Mouse (Mus musculus) embryonic facial prominence, embryonic 10.5 days (tissue): ENCODE data around the gene Lyrm7. TPM values are rescaled to one million over a fixed set of nuclear protein-coding genes. Genes with fewer than 3 reads are reported as not detected.

ENCODE experiments used
- DNase-seq: peaks from one replicate; pipeline ENCODE4 v3.0.0-alpha.2; 2017; ENCODE audit warnings: low spot score
- H3K27ac ChIP-seq: fragments of 300-500 bp; sonication (generic); replicated peaks from 2 replicates; pipeline ENCODE4 v1.5.1; 2016; ENCODE audit warnings: mild to moderate bottlenecking
- H3K27me3 ChIP-seq: fragments of 300-500 bp; sonication (generic); replicated peaks from 2 replicates; pipeline ENCODE4 v1.6.1; 2016; ENCODE audit warnings: low read depth, mild to moderate bottlenecking; ENCODE audit not compliant: poor library complexity, severe bottlenecking
- H3K36me3 ChIP-seq: fragments of 300-500 bp; sonication (generic); replicated peaks from 2 replicates; pipeline ENCODE4 v1.6.1; 2016; ENCODE audit warnings: mild to moderate bottlenecking, moderate library complexity
- H3K4me1 ChIP-seq: fragments of 300-500 bp; sonication (generic); 2 replicates; pipeline ENCODE4 v1.6.1; 2016
- H3K4me3 ChIP-seq: fragments of 300-500 bp; sonication (generic); 2 replicates; pipeline ENCODE4 v1.5.1; 2016; ENCODE audit warnings: mild to moderate bottlenecking, moderate library complexity
- H3K9me3 ChIP-seq: fragments of 300-500 bp; sonication (generic); 2 replicates; pipeline ENCODE4 v1.6.1; 2016; ENCODE audit warnings: mild to moderate bottlenecking
- WGBS: fragments of 180-500 bp; shearing (Covaris S2); methylation state at CpG from one replicate; pipeline ENCODE4 v1.1.7; 2016; 5-methylcytosine and 5-hydroxymethylcytosine counted together
- polyA plus RNA-seq: library from polyadenylated mRNA; unstranded; fragments of >200 nt; fragmentation: Nextera tagmentation; extraction: Ambion mirVana; gene quantifications from 2 replicates; pipeline ENCODE4 v1.2.1, GENCODE M21; 2016

Gene Lyrm7
- polyA plus RNA-seq, 1 experiment from 2014 or later, result 6.7 TPM

DNA sequence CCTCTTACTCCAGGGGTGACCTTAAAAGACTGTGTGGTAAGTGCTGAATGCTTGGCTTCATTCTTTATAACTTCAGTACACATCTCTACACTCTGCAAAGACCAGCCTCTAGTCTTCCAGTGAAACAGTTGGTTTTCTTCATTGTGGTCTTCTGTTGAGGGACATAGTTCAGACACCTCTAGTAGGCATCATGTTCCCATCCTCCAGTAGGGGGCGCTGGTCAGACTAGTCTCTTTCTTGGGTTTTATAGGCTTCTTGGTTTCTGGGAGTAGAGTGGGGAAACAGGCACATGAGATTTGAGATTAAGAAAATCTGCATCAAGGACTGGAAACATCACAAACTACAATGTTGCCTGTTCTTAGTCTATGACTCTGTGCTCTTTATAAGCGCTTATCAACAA lies 26.1 kb downstream of the Lyrm7 start:
- no peaks in the 10 kb centered on the region for H3K36me3 ChIP-seq
- no peaks in the 10 kb centered on the region for H3K27me3 ChIP-seq
- no peaks in the 10 kb centered on the region for H3K9me3 ChIP-seq
- H3K4me3 ChIP-seq, result no peak overlapping the region
- DNase-seq, result no peak
- H3K27ac ChIP-seq, result no peak overlapping the region
- 61% methylated on average over 2 of the region's 2 CpGs for WGBS
- H3K4me1 ChIP-seq, result no peaks in the 10 kb centered on the region

DNA sequence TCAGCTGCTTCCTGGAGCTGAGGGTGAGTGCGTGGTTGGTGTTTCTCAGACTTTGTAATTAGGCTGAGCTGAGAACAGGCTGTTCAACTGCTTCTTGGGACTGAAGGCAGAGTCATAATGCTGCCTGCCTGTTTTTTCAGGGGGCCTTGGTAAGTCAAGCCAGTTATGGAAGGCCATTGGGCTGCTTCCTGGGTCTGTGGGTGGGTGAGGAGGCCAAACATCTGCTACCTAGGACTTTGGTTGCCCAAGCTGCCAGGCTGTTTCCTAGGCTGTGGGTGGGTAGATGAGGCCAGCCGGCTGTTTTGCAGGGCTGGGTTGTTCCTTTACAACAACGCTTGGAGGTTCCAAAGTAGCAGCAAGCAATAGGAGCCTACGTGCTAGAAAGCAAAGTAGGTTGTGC lies 26.9 kb downstream of the Lyrm7 start:
- H3K4me3 ChIP-seq, result no peak overlapping the region
- 90% methylated on average over 4 of the region's 4 CpGs for WGBS
- H3K27ac ChIP-seq, result no peak overlapping the region
- no peaks in the 10 kb centered on the region for H3K9me3 ChIP-seq
- no peak for DNase-seq
- H3K36me3 ChIP-seq, result no peaks in the 10 kb centered on the region
- H3K4me1 ChIP-seq, result no peaks in the 10 kb centered on the region
- no peaks in the 10 kb centered on the region for H3K27me3 ChIP-seq

DNA sequence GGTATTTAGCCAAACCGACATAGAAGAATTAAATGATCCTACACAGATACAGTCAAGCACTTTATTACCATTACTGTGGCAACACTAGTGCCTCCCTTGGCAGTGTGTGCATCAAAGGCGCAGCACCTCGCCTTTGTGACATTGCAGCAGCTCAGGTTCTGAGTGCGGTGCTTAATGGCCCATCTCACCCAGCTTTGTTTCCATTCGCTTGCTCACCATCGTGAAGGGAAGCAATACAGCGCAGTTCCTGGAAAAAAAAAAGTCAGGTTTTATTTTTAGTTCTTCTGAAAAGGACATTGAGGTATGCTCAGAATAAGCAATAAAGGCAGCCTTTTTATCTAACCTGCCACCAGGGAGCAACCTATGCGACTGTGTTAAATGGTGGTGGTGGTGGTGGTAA lies 33.9 kb downstream of the Lyrm7 start:
- Histone ChIP-seq H3K27ac (no peak overlapping the region), H3K4me1 (no peaks in the 10 kb centered on the region), H3K9me3 (peaks cover 6% of the 10 kb centered on the region; the same call in 1 of the 2 replicates), H3K4me3 (no peak overlapping the region), H3K27me3 (no peaks in the 10 kb centered on the region), H3K36me3 (no peaks in the 10 kb centered on the region)
- no peak for DNase-seq
- 94% methylated on average over 8 of the region's 8 CpGs for WGBS

DNA sequence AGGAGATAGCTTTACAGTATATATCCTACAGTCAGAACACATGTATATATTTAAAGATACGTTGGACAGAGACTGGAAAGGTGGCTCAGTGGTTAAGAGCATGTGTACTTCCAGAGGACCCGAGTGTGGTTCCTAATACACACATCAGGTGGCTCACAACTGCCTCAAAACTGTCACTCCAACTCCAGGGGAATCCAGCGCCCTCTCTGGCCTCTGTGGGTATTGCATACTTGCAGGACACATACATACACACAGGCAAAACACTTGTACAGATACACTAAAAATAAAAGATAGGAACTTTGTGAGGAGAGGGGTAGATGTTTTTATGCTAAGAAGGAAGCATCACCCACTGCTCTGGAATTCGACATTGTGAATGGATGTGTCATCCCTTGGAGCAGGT lies 34.9 kb downstream of the Lyrm7 start:
- H3K4me1 ChIP-seq, result no peaks in the 10 kb centered on the region
- peaks cover 6% of the 10 kb centered on the region; the same call in 1 of the 2 replicates for H3K9me3 ChIP-seq
- H3K27ac ChIP-seq, result no peak overlapping the region
- no peaks in the 10 kb centered on the region for H3K36me3 ChIP-seq
- 80% methylated on average over 4 of the region's 4 CpGs for WGBS
- no peaks in the 10 kb centered on the region for H3K27me3 ChIP-seq
- no peak overlapping the region for H3K4me3 ChIP-seq
- DNase-seq, result no peak

DNA sequence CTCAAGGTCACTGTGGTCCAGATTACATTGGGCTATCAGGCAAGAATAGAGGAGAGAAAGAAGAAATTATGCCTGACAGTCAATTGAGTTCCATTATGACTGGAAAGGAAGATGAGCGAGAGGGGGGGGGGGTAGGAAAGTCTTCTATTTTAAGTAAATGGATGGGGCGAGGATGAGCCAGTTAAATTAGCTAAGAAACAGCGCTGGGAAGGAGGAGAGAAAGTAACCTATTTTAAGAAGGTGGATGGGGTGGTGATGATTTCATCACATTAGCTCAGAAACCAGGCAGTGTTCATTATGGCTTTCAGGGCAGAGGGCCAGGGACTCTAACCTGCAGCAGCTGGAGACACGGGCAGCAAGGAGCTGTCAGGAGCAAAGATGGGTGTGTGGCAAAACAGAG lies 37.2 kb downstream of the Lyrm7 start:
- Histone ChIP-seq H3K4me3 (no peak overlapping the region), H3K36me3 (no peaks in the 10 kb centered on the region), H3K4me1 (peaks cover 4% of the 10 kb centered on the region; the same call in 1 of the 2 replicates), H3K27ac (no peak overlapping the region), H3K27me3 (no peaks in the 10 kb centered on the region), H3K9me3 (peaks cover 6% of the 10 kb centered on the region; the same call in 1 of the 2 replicates)
- WGBS, result 90% methylated on average over 4 of the region's 4 CpGs
- DNase-seq, result no peak

DNA sequence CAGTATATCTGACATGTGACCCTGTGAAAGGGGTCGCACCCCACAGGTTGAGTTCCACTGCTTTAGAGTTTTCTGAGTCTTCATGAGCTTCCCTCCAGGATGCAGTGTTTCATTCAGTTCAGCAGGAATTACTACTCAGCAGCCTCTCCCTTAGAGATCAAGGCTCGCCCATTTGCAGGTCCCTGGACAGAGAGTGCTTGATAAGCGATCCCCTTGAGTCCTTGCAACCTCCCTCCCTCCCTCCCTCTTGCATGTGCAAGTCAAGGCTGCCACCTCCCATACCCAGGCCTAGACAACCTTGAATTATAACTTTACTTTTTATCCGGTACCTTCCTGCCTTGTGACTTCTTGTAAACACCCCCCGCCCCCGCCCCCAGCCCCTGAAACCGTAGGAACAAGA lies 41.2 kb downstream of the Lyrm7 start:
- Histone ChIP-seq H3K36me3 (no peaks in the 10 kb centered on the region), H3K9me3 (no peaks in the 10 kb centered on the region), H3K4me3 (no peak overlapping the region), H3K27me3 (no peaks in the 10 kb centered on the region), H3K27ac (no peak overlapping the region), H3K4me1 (peaks cover 4% of the 10 kb centered on the region; the same call in 1 of the 2 replicates)
- WGBS, result 66% methylated on average over 7 of the region's 7 CpGs
- no peak for DNase-seq

DNA sequence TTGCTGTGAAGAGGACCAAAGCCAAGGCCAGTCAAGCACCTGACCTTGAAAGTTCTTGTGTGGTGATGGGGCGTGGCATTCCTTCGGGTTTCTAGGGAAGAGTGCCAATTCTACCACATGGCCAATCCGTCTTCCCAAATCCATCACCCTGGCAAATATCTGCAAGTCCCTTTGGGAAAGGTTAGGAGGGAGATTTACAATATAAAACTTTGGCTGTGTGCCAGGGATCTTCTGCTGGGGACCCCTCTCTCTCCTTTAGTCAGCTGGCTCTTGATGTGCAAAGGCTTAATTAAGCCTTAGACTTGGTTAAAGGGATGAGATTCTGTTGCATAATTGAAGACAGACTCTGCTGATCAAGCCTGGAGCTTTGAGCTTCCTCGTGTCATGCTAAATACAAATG lies 43.3 kb downstream of the Lyrm7 start:
- 84% methylated on average over 4 of the region's 4 CpGs for WGBS

DNA sequence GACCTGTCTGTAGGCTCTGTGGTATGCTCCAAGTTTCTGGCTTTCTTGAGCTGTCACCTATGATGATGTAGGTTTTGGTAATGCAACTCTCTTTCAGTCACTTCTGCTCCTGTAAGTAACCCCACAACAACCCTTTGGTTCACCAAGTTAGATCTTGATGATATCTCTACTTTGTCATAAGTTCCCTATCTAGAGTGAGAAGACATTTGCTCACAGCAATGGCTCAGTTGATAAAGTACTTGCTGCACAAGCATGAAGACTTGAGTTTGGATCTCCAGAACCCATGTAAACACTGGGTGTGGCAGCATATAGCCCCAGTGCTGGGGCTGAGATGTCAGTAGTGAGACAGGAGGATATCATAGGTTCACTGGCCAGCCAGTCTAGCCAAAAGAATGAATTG lies 45.1 kb downstream of the Lyrm7 start:
- Histone ChIP-seq H3K36me3 (no peaks in the 10 kb centered on the region), H3K4me3 (no peak overlapping the region), H3K27ac (no peak overlapping the region), H3K27me3 (no peaks in the 10 kb centered on the region), H3K4me1 (peaks cover 24% of the 10 kb centered on the region), H3K9me3 (no peaks in the 10 kb centered on the region)
- no peak for DNase-seq

More for the DNA sequence above, 43.3 kb downstream of the Lyrm7 start:
- no peaks in the 10 kb centered on the region for H3K36me3 ChIP-seq
- DNase-seq, result no peak
- H3K4me3 ChIP-seq, result no peak overlapping the region
- H3K27me3 ChIP-seq, result no peaks in the 10 kb centered on the region
- H3K27ac ChIP-seq, result no peak overlapping the region
- no peaks in the 10 kb centered on the region for H3K9me3 ChIP-seq
- peaks cover 16% of the 10 kb centered on the region for H3K4me1 ChIP-seq

DNA sequence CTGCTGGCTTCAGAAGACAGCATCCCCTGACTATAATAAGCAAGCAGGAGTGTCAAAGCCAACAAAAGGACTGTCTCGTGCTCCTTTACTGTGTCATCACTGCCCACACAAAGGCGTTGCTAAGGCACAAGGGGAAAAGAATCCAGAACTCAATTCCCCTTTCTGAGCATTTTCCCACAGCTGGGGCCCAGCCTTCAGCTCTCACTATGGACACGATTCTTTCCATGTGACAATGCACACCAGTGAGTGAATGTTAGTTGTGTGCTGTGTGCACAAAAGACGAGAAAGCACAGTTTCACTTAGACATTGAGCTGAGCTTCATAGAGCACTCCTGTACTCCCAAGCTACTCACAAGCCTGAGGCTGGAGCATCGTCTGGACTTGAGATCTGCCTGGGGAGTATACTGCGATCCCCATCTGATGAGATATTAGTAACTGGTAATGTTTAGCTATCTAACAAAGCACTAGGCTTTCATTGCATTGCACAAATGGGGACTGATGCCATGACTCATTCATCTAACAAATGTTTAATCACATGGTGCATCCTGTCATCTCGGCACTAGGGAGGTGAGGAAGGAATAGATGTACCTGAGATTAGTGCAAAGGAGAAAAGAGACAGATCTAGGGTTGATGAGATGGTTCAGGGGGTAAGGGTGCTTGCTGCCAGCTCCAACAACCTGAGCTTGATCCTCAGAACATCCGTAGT lies 47.8 kb downstream of the Lyrm7 start:
- no peaks in the 10 kb centered on the region for H3K27me3 ChIP-seq
- H3K9me3 ChIP-seq, result no peaks in the 10 kb centered on the region
- H3K4me1 ChIP-seq, result peaks cover 25% of the 10 kb centered on the region
- H3K4me3 ChIP-seq, result no peak overlapping the region
- H3K27ac ChIP-seq, result peak overlapping the region; percentile 55; the same call in 1 of the 2 replicates
- WGBS, result 62% methylated on average over 8 of the region's 8 CpGs
- peak; percentile 25 for DNase-seq
- no peaks in the 10 kb centered on the region for H3K36me3 ChIP-seq

DNA sequence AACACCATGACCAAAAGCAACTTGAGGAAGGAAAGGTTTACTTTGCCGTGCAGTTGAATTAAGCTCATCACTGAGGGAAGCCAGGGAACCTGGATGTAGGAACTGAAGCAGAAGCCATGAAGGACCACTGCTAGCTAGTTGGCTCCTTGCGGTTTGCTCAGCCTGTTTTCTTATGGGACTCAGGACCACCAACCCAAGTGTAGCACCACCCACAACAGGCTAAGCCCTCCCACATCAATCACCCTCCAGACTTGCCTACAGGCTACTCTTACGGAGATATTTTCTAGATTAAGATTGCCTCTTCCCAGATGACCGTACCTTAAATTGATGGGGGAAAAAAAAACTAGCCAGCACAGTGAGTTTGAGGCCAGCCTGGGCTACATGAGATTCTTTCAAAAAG lies 48.4 kb downstream of the Lyrm7 start:
- DNase-seq, result no peak
- Histone ChIP-seq H3K27ac (peak overlapping the region; percentile 63; the same call in 1 of the 2 replicates), H3K9me3 (no peaks in the 10 kb centered on the region), H3K27me3 (no peaks in the 10 kb centered on the region), H3K36me3 (no peaks in the 10 kb centered on the region), H3K4me3 (no peak overlapping the region), H3K4me1 (peaks cover 25% of the 10 kb centered on the region)
- 71% methylated on average over 4 of the region's 4 CpGs for WGBS

DNA sequence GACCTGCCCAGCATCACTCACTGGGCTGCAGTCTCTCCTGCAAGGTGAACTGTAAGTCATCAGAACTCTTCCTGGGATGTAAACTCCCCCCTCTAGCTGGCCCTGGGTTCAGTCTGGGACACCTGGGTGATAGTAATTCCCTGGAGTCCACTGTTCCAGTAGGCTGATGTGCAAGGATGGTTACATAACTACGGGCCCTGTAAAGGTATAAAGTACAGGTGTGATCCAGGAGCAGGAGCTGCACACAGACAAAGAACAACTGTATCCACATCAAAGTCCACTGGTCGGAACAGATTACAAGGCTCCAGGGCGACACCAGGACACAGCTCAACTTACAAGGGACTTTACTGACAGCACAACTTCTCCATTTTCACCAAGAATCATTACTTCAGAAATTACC lies 49.7 kb downstream of the Lyrm7 start:
- Histone ChIP-seq H3K4me3 (no peak overlapping the region), H3K36me3 (no peaks in the 10 kb centered on the region), H3K9me3 (no peaks in the 10 kb centered on the region), H3K27me3 (no peaks in the 10 kb centered on the region), H3K27ac (peak overlapping the region; percentile 4; the same call in 1 of the 2 replicates), H3K4me1 (peaks cover 25% of the 10 kb centered on the region)
- WGBS, result 64% methylated on average over 3 of the region's 3 CpGs
- DNase-seq, result no peak

DNA sequence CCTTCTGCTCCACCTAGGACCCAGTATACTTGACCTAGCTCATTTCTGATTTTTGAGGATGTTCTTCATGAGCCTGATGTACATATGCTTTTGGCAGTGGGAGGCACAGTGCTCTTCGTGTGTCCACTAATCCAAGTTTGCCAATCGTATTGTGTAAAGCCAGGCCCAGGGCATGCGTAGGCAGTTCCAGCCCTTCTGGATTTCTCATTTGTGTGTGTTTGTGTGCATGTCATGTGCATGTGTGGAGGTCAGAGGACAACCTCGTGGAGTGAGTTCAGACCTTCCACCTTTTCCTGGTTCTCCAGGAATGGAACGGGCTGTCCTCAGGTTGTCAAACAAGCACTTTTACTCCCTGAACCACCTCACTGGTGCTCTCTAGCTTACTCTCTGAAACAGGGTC lies 51.1 kb downstream of the Lyrm7 start:
- no peaks in the 10 kb centered on the region for H3K36me3 ChIP-seq
- WGBS, result 87% methylated on average over 5 of the region's 5 CpGs
- no peak overlapping the region for H3K4me3 ChIP-seq
- peaks cover 25% of the 10 kb centered on the region for H3K4me1 ChIP-seq
- no peak for DNase-seq
- no peaks in the 10 kb centered on the region for H3K27me3 ChIP-seq
- H3K9me3 ChIP-seq, result no peaks in the 10 kb centered on the region
- no peak overlapping the region for H3K27ac ChIP-seq

DNA sequence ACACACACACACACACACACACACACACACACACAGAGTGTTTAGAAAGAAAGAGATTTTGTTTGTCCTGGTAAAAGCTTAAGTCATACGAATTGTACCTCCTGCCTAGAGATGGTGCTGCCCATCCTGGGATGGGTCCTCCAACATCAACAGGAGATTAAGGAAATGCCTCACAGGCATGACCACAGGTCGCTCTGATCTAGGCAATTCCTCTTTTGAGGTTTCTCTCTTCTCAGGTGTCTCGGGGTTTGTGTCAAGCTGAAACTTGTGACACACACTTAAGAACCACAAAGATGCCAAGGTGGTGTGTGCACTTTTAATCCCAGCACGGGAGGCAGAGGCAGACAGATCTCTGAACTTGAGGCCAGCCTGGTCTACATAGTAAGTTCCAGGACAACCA lies 52.5 kb downstream of the Lyrm7 start:
- H3K9me3 ChIP-seq, result no peaks in the 10 kb centered on the region
- no peaks in the 10 kb centered on the region for H3K27me3 ChIP-seq
- H3K4me1 ChIP-seq, result peaks cover 16% of the 10 kb centered on the region
- H3K27ac ChIP-seq, result no peak overlapping the region
- no peaks in the 10 kb centered on the region for H3K36me3 ChIP-seq
- 78% methylated on average over 4 of the region's 4 CpGs for WGBS
- H3K4me3 ChIP-seq, result no peak overlapping the region
- no peak for DNase-seq
